Mouse (Mus musculus): Measurements from ENCODE around the gene Rere. TPM values are rescaled to one million over a fixed set of nuclear protein-coding genes. Genes with fewer than 3 reads are reported as not detected.
A peak's percentile ranks its signal among the peaks of the same experiment; 100 is the strongest.

Gene Rere
- polyA plus RNA-seq, 1 experiment = 61.3 TPM

DNA sequence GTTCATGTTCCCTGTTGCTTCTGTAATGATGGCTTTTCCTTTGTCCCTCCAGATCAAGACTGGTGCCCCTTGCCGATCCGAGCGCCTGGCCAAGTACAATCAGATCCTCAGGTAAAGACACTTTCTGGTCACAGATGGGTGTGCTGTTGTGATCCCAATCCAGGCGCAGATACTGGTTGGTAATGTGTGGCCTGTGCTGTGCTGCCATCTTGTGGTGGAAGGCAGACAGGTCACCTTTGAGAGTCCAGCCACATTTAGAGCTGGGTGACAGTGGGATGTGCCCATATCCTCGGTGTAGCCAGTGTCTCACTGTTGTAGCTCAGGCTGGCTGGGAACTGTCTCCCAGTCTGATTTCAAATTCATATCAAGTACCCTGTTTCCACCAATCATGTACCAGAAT is 33.4 kb upstream of the Rere start:
- no peak overlapping the region for H3K27ac ChIP-seq (ENCODE audit: control insufficient read depth, insufficient read depth, low read depth, low read length, poor library complexity)
- 66% methylated on average over 5 of the region's 5 CpGs for whole genome bisulfite sequencing
- peaks cover 2% of the 10 kb centered on the region; the same call in 1 of the 2 replicates for H3K4me1 ChIP-seq (ENCODE audit: control insufficient read depth, insufficient read depth, low read length)
- TF ChIP-seq POLR2A (IDR thresholded peaks at IDR 0.05; ENCODE audit: borderline replicate concordance, control insufficient read depth, low read depth, low read length) (no peak), CTCF (IDR thresholded peaks at IDR 0.05; ENCODE audit: control insufficient read depth, insufficient read depth, low read length) (peak; percentile 99)
- H3K4me3 ChIP-seq (replicated peaks; ENCODE audit: control insufficient read depth, low read depth, low read length) = no peak overlapping the region

DNA sequence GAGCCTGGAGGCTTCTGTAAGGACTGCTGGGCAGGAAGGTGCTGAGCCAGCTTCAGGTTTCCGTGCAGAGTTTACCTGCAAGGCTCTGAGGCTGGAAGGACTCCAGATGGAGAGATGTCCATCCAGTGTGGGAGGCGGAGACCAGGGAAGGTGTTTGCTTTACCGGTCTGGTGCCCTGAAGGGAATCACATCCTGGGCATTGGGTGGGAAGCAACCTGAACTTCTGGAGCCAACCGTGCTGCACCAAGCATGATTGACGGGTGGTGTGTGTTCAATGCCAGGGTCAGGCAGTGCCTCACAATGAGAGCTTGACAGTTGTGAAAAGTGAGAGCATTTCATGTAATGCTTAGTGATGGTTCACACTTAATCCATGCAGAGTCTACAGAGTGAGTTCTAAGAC is 32.5 kb upstream of the Rere start:
- no peak for TF ChIP-seq POLR2A (IDR thresholded peaks at IDR 0.05; ENCODE audit: borderline replicate concordance, control insufficient read depth, low read depth, low read length)
- TF ChIP-seq CTCF (IDR thresholded peaks at IDR 0.05; ENCODE audit: control insufficient read depth, insufficient read depth, low read length) = no peak
- Histone ChIP-seq H3K4me1 (ENCODE audit: control insufficient read depth, insufficient read depth, low read length) (no peaks in the 10 kb centered on the region), H3K27ac (ENCODE audit: control insufficient read depth, insufficient read depth, low read depth, low read length, poor library complexity) (no peak overlapping the region), H3K4me3 (replicated peaks; ENCODE audit: control insufficient read depth, low read depth, low read length) (no peak overlapping the region)
- 94% methylated on average over 5 of the region's 5 CpGs for WGBS

DNA sequence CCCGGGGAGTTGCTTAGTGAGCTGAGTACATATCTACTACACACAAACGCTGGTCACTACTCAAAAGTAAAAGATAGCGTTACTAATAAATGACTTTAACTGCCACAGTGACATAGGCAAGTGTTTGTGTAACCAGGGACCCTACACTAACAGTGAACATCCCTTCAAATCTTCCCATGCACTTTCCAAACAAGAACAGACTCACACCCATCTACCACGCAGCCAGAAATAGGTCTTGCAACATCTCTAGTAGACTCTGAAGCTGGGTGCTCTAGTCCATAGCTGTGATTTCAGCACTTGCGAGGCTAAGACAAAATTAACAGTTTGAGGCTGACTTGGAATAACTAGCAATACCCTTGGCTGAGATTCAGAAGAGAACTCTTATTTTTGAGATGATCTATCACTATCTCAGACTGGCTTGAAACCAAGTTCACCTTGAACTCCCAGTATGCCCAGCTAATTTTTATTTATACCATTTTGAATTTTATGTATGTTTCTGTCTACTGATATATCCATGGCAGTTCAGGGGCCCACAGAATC is 31.6 kb upstream of the Rere start:
- no peaks in the 10 kb centered on the region for H3K4me1 ChIP-seq (ENCODE audit: control insufficient read depth, insufficient read depth, low read length)
- no peak for TF ChIP-seq POLR2A (IDR thresholded peaks at IDR 0.05; ENCODE audit: borderline replicate concordance, control insufficient read depth, low read depth, low read length)
- no peak for TF ChIP-seq CTCF (IDR thresholded peaks at IDR 0.05; ENCODE audit: control insufficient read depth, insufficient read depth, low read length)
- H3K27ac ChIP-seq (ENCODE audit: control insufficient read depth, insufficient read depth, low read depth, low read length, poor library complexity) = no peak overlapping the region
- 70% methylated on average over 5 of the region's 5 CpGs for WGBS
- no peak overlapping the region for H3K4me3 ChIP-seq (replicated peaks; ENCODE audit: control insufficient read depth, low read depth, low read length)

DNA sequence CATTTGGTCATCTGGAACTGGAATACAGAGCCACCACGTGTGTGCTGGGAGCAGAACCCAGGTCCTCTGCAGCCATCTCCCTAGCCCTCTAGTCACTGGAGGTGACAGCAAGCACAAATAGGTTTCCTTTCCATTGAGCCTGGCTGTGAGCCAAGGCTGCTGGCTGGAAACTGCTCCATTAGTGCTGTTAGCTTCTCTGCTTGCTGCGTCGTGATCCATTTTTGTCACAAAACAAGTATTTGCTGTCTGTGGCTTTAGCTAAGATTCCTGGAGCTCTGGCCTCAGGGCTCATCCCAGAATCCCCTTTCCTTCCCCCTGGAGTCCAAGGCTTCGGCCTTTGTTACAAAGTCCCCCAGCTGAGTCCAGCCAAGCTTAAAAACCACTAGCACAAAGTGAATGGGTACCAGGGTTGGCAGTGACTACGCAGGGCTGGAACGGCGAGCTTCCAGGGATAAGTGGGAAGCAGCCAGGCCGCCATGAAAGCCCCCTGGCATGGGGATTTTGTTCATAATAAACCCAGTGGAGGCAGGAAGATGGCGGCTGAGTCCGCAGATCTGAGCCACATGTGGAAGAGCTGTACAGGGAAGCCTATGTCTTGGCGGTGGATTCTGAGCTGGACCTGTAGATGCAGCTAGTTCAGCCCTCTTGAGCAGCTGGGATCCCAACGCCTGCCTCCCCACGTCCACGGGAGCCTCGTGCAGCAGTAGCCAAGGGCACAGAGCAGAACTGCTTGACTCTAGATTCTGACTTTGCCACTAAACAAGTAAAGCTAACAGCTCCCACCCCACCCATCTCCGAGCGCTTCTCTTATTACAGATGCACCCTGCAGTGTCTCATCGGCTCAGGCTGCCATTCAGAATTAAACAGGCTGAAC is 30.7 kb upstream of the Rere start:
- Histone ChIP-seq H3K4me1 (ENCODE audit: control insufficient read depth, insufficient read depth, low read length) (no peaks in the 10 kb centered on the region), H3K27ac (ENCODE audit: control insufficient read depth, insufficient read depth, low read depth, low read length, poor library complexity) (no peak overlapping the region), H3K4me3 (replicated peaks; ENCODE audit: control insufficient read depth, low read depth, low read length) (no peak overlapping the region)
- TF ChIP-seq CTCF (IDR thresholded peaks at IDR 0.05; ENCODE audit: control insufficient read depth, insufficient read depth, low read length) = no peak
- no peak for TF ChIP-seq POLR2A (IDR thresholded peaks at IDR 0.05; ENCODE audit: borderline replicate concordance, control insufficient read depth, low read depth, low read length)
- 81% methylated on average over 18 of the region's 18 CpGs for WGBS

DNA sequence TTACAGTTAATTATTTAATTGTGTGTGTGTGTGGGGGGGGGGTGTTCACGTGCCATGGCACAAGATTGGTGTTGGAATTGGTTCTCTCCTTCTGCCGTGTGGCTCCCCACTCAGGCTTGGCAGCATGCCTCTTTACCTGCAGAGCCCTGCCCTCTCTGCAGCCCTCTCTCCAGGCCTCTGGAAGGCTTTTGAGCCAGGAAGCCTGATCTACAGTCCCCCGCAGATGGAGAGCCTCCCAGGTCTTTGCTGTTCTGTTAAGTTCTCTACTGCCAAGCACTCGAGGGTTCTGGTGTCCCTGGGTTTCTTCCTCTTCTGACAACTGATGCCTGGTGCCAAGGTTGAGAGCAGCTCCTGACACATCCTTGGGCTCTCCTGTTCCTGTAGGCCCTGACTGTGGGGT is 27.0 kb upstream of the Rere start:
- H3K4me3 ChIP-seq (replicated peaks; ENCODE audit: control insufficient read depth, low read depth, low read length) = no peak overlapping the region
- WGBS = 59% methylated on average over 4 of the region's 4 CpGs
- H3K4me1 ChIP-seq (ENCODE audit: control insufficient read depth, insufficient read depth, low read length) = no peaks in the 10 kb centered on the region
- no peak for TF ChIP-seq POLR2A (IDR thresholded peaks at IDR 0.05; ENCODE audit: borderline replicate concordance, control insufficient read depth, low read depth, low read length)
- TF ChIP-seq CTCF (IDR thresholded peaks at IDR 0.05; ENCODE audit: control insufficient read depth, insufficient read depth, low read length) = no peak
- no peak overlapping the region for H3K27ac ChIP-seq (ENCODE audit: control insufficient read depth, insufficient read depth, low read depth, low read length, poor library complexity)

DNA sequence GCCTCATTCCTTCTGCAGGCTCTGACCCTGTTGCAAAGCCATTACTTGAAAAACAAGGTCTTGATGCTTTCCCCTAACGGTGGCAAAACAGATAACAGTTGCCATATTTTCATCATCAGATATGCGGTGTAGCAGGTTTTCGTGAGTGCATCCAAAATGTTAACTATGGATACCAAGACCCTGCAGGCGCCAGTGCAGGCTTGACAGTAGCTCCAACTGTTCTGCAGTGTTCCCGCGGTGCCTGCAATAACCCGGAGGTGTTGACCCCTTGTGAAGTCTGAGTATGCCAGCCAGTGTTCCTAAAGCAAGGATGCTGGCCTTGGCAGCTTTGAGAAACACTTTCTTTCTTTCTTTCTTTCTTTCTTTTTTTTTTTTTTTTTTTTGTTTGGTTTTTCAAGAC is 26.3 kb upstream of the Rere start:
- WGBS = 89% methylated on average over 7 of the region's 7 CpGs
- H3K27ac ChIP-seq (ENCODE audit: control insufficient read depth, insufficient read depth, low read depth, low read length, poor library complexity) = no peak overlapping the region
- no peaks in the 10 kb centered on the region for H3K4me1 ChIP-seq (ENCODE audit: control insufficient read depth, insufficient read depth, low read length)
- no peak overlapping the region for H3K4me3 ChIP-seq (replicated peaks; ENCODE audit: control insufficient read depth, low read depth, low read length)
- TF ChIP-seq POLR2A (IDR thresholded peaks at IDR 0.05; ENCODE audit: borderline replicate concordance, control insufficient read depth, low read depth, low read length) (no peak), CTCF (IDR thresholded peaks at IDR 0.05; ENCODE audit: control insufficient read depth, insufficient read depth, low read length) (no peak)

DNA sequence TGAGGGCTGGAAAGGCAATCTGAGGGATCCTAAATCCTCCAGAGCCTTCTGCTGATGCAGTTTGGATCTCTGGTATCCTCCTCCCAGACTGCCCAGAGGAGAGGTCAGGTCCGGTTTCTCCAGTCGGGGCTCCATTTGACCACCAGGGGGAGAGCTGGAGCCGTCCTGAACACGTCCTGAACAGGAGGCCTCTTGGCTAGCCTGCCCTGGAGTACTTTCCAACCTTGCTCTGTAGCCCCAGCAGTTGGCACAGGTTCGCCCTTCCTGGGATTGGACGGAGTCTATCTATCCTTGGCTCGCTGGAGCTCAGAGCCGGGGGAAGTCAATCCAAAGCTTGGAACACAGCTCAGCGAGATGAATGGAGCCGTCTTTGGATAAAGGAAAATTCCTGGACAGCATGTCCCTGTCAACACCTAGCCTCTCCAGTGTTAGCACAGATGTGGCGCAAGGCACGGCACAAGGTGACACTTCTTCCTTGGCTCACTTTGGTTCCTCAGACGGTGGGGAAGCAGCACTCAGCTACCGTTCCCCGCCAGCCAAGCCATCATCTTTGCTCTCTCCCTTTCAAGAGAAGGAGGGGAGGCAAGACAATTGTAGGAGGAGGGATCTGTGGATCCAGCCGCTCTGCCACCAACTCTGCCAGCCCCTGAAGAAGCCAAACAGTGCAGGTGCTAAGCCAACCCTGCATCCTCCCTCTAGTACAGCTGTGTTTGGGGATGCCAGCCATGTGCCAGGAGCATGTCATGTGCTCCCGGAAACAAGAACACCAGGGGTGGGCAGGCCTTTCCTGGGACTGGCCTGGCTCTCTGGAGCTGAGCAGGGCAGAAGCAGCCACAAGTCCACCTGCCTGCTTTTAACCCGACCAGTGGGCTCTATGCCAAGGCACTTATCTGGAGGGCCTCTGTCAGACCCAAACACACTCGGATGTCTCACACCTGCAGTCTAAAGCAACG is 23.9 kb upstream of the Rere start:
- H3K4me3 ChIP-seq (replicated peaks; ENCODE audit: control insufficient read depth, low read depth, low read length) = no peak overlapping the region
- 52% methylated on average over 20 of the region's 20 CpGs for WGBS
- H3K27ac ChIP-seq (ENCODE audit: control insufficient read depth, insufficient read depth, low read depth, low read length, poor library complexity) = no peak overlapping the region
- TF ChIP-seq POLR2A (IDR thresholded peaks at IDR 0.05; ENCODE audit: borderline replicate concordance, control insufficient read depth, low read depth, low read length) (no peak), CTCF (IDR thresholded peaks at IDR 0.05; ENCODE audit: control insufficient read depth, insufficient read depth, low read length) (peak; percentile 81)
- no peaks in the 10 kb centered on the region for H3K4me1 ChIP-seq (ENCODE audit: control insufficient read depth, insufficient read depth, low read length)

DNA sequence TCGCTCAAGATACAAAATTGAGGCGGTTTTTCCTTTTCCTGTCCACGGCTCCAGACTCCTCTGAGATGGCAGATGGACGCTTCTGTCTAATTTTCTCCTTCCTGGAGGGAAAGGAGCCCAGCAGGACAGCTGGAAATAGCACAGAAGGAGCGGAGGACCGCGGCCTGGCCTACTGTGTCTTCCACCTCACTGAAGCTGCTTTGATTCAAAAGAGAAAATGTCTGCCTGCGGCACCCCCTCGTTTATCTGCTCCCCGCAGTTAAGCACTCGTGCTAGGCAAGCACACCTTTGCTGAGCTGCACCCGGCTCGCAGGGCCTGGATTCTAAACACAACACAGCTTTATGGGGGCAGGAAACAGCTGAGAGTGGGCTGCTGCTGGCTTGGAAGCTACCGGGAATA is 23.1 kb upstream of the Rere start:
- no peak for TF ChIP-seq CTCF (IDR thresholded peaks at IDR 0.05; ENCODE audit: control insufficient read depth, insufficient read depth, low read length)
- no peak for TF ChIP-seq POLR2A (IDR thresholded peaks at IDR 0.05; ENCODE audit: borderline replicate concordance, control insufficient read depth, low read depth, low read length)
- Histone ChIP-seq H3K4me1 (ENCODE audit: control insufficient read depth, insufficient read depth, low read length) (no peaks in the 10 kb centered on the region), H3K4me3 (replicated peaks; ENCODE audit: control insufficient read depth, low read depth, low read length) (no peak overlapping the region), H3K27ac (ENCODE audit: control insufficient read depth, insufficient read depth, low read depth, low read length, poor library complexity) (no peak overlapping the region)
- WGBS = 85% methylated on average over 14 of the region's 14 CpGs

Data from bone marrow, adult 2 months (tissue).